Mouse (Mus musculus) ES-Bruce4 (cell line): ENCODE data around the gene Dnah3.

Experiments
- CTCF ChIP-seq: IDR thresholded peaks from one replicate; pipeline ENCODE4 v1.8.1; 2011; ENCODE audit warnings: low read depth, low read length
- EP300 ChIP-seq: IDR thresholded peaks from 2 replicates; pipeline ENCODE4 v1.6.1; 2011; ENCODE audit warnings: low read depth, low read length; ENCODE audit not compliant: insufficient read depth
- POLR2A ChIP-seq: IDR thresholded peaks from one replicate; pipeline ENCODE4 v1.8.1; 2011; ENCODE audit warnings: low read length; ENCODE audit not compliant: insufficient read depth

- TF ChIP-seq CTCF: no peak
- no peak for TF ChIP-seq POLR2A
- TF ChIP-seq EP300: no peak
Measured at GRCm38 (mm10) chr7:119898247-119898856, 196.7 kb downstream of the Dnah3 start.
